Mouse (Mus musculus): ENCODE measurements around the gene Gm6034.

DNA sequence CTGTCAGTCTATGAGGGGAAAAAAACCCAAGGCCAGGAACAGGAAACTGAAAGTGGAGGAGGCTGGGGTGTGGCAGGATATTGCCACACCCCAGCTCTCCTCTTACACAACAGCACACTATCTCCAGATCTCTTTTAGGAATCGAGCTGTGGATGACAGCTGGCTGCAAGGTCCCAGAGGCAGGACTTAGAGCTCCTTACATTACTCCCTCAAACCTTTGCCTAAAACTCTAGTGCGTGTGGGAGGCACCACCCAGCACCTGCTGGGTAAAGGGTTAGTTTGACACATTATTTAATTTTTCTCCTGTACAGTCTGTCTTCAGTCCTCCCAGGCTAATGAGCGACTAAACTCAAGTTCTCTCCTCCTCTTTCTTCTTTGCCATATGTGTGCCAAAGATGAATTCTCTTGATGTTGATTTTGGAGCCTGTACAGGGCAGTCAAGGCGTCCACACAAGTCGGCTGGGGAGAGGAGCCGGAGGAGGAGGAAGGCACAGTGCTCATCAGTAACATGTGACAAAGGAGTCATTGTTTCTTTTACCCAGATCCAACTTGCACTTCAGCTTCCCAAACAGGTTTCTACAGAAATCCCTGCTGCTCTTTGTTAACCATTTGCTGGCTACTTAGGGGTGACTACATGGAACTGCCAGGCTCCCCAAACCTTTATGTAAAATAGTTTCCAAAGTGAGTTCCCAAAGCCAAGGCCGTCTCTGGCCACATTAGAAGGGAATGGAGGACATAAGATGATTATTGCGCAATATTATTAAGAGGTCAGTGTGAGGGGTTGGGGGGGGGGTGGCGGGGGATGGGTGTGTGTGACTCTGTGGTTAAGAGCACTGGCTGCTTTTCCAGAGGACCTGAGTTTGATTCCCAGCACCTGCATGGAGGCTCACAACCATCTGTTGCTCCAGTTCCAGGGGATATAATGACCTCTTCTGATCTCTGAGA lies 18.8 kb upstream of the Gm6034 start:
- no peak for TF ChIP-seq CHD2 (IDR thresholded peaks at IDR 0.05; ENCODE audit: low read depth, low read length)
- TF ChIP-seq ZC3H11A (IDR thresholded peaks at IDR 0.05; ENCODE audit: borderline replicate concordance, low read depth, low read length): no peak
- no peak for TF ChIP-seq HCFC1 (IDR thresholded peaks at IDR 0.05; ENCODE audit: borderline replicate concordance, insufficient read depth, low read length)
- no peak for TF ChIP-seq MAFK (IDR thresholded peaks at IDR 0.05; ENCODE audit: insufficient read depth, low read depth, low read length)
